In genomic region chr12:117196721-117197425, GRCm38 (mm10) we compare ENCODE assay signal across 8 mouse cellular contexts.
DNase-seq lines count a peak whose midpoint lies in the region.

No protein-coding gene starts in this region.

- intact Hi-C loops in left cerebral cortex, postnatal 4 days (cut with DNase I) = no loop called here

- DNase-seq in lung, postnatal 10 days = peak; percentile 15
- DNase-seq in lung, postnatal 25 days (ENCODE audit: low spot score) = no peak
- peak; percentile 34 to 51 for DNase-seq in frontal cortex, postnatal 25 days (ENCODE audit: low spot score in 2 of 2)
- peak; percentile 48 for DNase-seq in left cerebral cortex, postnatal 4 days
- DNase-seq in right cerebral cortex, postnatal 10 days (ENCODE audit: low spot score in 2 of 2) = peak; percentile 84 to 92
- no peak for DNase-seq in cerebellum, adult 8-10 months
- no peak for DNase-seq in heart, adult 8-10 months (ENCODE audit: low spot score)
- DNase-seq in ovary, adult 18-20 months (ENCODE audit: low spot score) = no peak

Comparison
In these comparisons a context has a peak if more than half of its experiments do, and no peak if none do; other contexts are left out.
1. DNase-seq: peak in lung, postnatal 10 days (single experiment), frontal cortex, postnatal 25 days (2 of 2), left cerebral cortex, postnatal 4 days (single experiment) and right cerebral cortex, postnatal 10 days (2 of 2); none in lung, postnatal 25 days (single experiment), cerebellum, adult 8-10 months (single experiment), heart, adult 8-10 months (single experiment) and ovary, adult 18-20 months (single experiment).